Mouse (Mus musculus) embryonic fibroblast, embryonic 13.5 days (primary cell): ENCODE measurements around the gene Slc3a1. TPM values are rescaled to one million over a fixed set of nuclear protein-coding genes. Genes with fewer than 3 reads are reported as not detected.

Source experiments
- H3K27ac ChIP-seq: 2 replicates; pipeline ENCODE4 v1.5.1; 2012; ENCODE audit warnings: low read length, control low read depth, inconsistent platforms; ENCODE audit not compliant: insufficient read depth
- H3K4me1 ChIP-seq: 2 replicates; pipeline ENCODE4 v1.6.1; 2011; ENCODE audit warnings: low read length; ENCODE audit not compliant: control insufficient read depth, insufficient read depth
- H3K4me3 ChIP-seq: 2 replicates; pipeline ENCODE4 v1.5.1; 2011; ENCODE audit warnings: mild to moderate bottlenecking, control low read depth, low read length; ENCODE audit not compliant: insufficient read depth
- CTCF ChIP-seq: IDR thresholded peaks from 2 replicates; pipeline ENCODE4 v1.5.1; 2011; ENCODE audit warnings: mild to moderate bottlenecking, control low read depth, low read length, moderate library complexity, borderline replicate concordance; ENCODE audit not compliant: insufficient read depth
- POLR2A ChIP-seq: IDR thresholded peaks from 2 replicates; pipeline ENCODE4 v1.6.1; 2011; ENCODE audit warnings: low read depth, mild to moderate bottlenecking, control low read depth, low read length, moderate library complexity
- polyA plus RNA-seq: library from polyadenylated mRNA; stranded (reverse); fragments of >200 nt; gene quantifications from 2 replicates; pipeline ENCODE4 v1.2.4, GENCODE M21; 2011; ENCODE audit warnings: low read depth; ENCODE audit not compliant: missing spikeins, insufficient read length

Gene Slc3a1
- polyA plus RNA-seq, 1 experiment = not detected

DNA sequence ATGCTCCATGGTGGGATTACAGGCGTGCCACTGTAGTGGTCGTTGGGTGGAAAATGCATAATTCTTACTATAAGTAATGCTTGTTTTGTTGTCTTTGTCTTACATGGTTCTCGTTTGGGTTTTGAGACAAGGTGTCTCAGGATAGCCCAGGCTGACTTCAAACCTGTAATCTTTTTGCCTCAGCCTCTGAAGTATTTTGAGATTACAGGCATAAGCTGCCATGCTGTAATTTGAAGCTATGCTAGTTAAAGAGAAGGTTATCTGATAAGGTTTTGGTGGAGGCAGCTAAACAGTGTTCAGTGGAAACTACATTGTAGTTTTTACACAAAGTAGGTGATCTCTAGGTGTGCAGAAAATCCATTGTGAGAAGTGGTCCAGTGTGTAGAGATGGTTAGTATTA, 9.8 kb upstream of the Slc3a1 start:
- Histone ChIP-seq H3K4me1 (no peaks in the 10 kb centered on the region), H3K27ac (no peak overlapping the region), H3K4me3 (no peak overlapping the region)
- TF ChIP-seq CTCF = no peak
- no peak for TF ChIP-seq POLR2A

DNA sequence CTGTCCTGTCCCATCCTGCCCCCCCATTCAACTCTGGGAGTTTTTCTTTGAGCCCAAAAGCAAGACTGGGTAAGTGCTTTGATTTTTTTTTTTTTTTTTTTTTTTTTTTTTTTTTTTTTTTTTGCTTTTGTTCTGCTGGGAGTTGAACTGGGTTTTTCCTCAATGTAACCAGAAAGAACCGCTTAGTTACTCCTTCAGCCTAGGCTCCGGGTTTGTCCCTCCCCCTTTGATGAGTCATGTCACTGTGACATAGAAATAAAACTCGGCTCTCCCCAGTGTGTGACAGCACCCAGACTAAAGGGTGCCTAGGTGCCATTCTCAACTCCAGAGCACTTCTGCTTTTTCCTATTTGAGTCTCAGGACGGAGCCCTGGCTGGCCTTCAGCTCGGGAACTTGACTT, 9.4 kb upstream of the Slc3a1 start:
- TF ChIP-seq CTCF (no peak), POLR2A (no peak)
- H3K4me3 ChIP-seq = no peak overlapping the region
- H3K27ac ChIP-seq = no peak overlapping the region
- no peaks in the 10 kb centered on the region for H3K4me1 ChIP-seq

DNA sequence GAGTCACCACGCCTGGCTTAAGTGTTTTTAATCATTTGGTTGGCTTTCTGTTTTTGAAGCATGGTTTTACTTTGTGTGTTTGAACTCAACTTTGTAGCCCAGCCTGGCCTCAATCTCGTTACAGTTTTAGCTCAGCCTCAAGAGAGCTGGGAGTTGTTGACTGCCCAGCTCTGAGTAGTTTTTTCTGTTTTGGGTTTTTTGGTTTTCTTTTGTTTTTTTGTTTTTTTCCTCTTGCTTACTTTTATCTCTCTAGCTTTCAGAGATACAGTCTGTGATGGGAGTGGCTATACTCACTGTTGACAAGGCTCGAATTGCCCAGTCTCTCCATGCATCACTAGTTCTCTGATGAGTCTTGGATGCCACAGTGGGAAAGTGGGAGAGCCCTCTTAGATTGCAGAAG, 7.8 kb upstream of the Slc3a1 start:
- TF ChIP-seq POLR2A = no peak
- TF ChIP-seq CTCF = no peak
- H3K4me3 ChIP-seq = no peak overlapping the region
- no peaks in the 10 kb centered on the region for H3K4me1 ChIP-seq
- H3K27ac ChIP-seq = no peak overlapping the region

DNA sequence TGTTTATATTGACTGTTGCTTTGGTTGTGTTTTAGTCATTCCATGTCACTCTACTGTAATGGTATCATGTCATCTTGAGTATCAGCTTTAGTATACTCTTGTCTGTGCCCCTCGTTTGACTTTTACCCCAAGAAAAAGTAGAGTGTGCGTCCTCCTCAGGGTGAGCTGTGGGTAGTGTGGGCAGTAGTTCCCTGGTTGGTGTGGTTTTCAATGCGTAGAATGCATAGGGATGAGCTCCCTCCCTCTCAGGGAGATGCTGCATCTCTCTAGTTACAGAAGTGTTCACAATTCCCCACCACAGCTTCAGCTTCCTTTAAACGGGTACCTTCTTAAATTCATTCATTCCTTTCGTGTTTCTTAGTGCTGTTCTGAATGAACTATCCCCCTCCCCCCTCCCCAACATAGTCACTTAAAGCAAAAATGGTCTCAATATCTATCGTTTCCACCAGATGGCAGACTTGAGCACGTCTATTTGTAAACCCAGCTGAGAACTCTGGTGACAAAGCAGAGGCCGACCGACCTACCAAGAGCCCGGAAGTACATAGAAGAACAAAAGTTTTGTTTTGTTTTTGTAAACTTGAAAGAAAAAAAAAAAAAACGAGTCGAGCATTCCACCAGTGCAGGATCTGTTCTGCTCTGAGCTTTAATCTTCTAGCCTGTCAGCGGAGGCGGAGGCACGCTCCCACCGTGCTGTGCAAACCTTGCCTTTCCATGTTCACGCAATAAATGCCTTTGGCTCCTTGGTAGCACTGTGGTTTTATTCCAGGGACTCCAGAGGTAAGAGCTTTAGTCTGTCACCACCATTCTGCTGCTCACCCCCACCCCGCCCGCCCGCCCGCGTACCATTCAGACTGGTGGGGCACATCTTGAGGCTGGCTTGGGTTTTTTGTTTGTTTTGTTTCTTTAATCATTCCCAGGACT, 4.7 kb upstream of the Slc3a1 start:
- Histone ChIP-seq H3K4me1 (no peaks in the 10 kb centered on the region), H3K27ac (no peak overlapping the region), H3K4me3 (no peak overlapping the region)
- TF ChIP-seq CTCF = no peak
- no peak for TF ChIP-seq POLR2A

DNA sequence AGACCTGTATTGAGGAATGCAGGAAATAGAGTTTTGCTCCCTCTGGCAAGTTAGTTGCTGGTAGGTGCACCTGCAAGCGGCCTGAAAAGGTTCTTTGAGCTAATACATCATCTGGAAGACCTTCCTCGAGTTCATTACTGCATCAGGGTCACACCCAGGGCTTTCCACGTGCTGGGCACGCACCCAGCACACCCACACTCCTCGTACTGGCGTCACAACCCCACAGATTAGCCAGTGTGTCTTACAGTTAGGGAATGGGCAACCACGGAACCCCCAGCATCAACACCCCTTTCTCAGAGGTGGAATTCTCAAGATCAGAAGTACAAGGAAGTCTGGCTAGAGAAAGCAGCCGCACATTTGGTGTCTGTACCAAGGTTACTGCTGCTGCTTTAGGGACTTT, 3.9 kb upstream of the Slc3a1 start:
- TF ChIP-seq CTCF = no peak
- no peak for TF ChIP-seq POLR2A
- H3K27ac ChIP-seq = no peak overlapping the region
- H3K4me1 ChIP-seq = no peaks in the 10 kb centered on the region
- no peak overlapping the region for H3K4me3 ChIP-seq

DNA sequence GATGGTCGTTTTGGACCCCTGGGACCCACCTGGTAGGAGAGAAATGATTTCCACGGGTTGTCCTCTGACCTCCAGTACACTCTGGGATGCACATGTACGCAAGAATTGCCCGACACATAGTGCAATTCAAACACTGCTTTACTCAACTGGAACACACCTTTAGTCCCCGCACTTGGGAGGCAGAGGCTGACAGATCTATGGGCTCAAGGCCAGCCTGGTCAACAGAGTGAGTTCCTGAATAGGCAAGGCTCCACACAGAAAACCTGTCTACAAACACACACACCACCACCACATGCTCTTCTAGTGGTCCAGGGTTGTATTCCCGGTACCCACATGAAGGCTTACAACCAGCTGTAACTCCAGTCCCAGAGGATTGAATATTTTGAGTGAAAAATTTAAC, 3.0 kb upstream of the Slc3a1 start:
- Histone ChIP-seq H3K4me3 (no peak overlapping the region), H3K27ac (no peak overlapping the region), H3K4me1 (no peaks in the 10 kb centered on the region)
- TF ChIP-seq POLR2A (no peak), CTCF (no peak)

DNA sequence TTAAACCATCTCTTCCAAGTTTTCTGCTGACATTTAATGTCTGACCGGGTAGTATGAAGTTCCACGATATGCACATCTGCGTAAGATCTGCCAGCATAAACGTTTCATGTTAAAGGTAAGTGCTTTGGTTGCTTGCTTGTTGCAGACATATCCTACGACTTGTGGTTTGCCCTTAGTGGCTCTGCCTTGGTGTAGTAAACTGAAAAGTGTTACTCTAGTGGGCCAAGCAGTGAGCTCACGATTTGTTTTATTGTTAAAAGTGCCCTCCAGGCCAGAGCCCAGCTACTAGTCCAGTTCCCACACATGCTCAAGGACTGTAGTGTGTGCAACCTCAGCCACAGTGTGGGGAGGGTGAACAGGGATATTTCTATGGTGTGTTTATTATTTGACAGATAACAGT, 1.7 kb upstream of the Slc3a1 start:
- no peaks in the 10 kb centered on the region for H3K4me1 ChIP-seq
- TF ChIP-seq POLR2A (no peak), CTCF (no peak)

DNA sequence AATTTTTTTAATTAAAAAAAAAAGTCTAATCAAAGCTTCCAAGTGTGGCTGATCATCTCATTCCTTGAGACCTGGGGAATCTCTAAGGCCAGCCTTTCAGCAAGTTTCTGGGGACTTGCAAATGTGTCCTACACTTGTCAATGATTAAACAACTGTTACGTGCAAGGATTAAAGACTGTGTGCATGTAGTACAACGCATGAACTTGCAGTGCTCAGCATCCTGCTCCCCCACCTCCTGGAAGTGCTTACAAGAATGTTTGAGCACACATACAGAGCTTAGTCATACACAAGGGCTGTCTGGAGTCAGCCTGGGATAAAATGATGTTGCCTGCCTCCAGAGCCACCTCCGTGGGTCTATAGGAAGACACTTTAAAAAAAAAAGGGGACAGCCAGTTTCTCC, 929 bp upstream of the Slc3a1 start:
- no peaks in the 10 kb centered on the region for H3K4me1 ChIP-seq
- no peak for TF ChIP-seq CTCF
- no peak for TF ChIP-seq POLR2A
- H3K4me3 ChIP-seq = no peak overlapping the region
- H3K27ac ChIP-seq = no peak overlapping the region

More for the DNA sequence above, 1.7 kb upstream of the Slc3a1 start:
- H3K4me3 ChIP-seq = no peak overlapping the region
- H3K27ac ChIP-seq = no peak overlapping the region

DNA sequence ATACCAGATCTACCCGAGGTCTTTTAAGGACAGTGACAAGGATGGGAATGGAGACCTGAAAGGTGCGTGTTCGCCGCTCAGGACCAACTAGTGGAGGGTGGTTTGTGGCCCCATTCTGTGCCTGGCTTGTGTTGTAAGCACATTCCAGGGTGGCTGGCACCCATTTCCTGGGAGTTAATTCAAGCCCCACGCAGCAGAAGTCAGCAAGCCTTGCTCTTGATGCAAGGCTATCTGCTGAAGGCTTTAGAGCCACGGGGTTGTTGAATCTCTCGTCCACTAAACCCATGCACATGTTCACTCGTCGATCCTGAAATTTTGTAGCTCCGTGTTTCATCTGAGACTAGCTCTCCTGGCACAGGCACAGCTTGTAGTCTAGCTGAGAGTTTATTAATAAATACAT, 621 bp downstream of the Slc3a1 start:
- Histone ChIP-seq H3K4me1 (no peaks in the 10 kb centered on the region), H3K4me3 (no peak overlapping the region), H3K27ac (no peak overlapping the region)
- no peak for TF ChIP-seq CTCF
- TF ChIP-seq POLR2A = no peak

DNA sequence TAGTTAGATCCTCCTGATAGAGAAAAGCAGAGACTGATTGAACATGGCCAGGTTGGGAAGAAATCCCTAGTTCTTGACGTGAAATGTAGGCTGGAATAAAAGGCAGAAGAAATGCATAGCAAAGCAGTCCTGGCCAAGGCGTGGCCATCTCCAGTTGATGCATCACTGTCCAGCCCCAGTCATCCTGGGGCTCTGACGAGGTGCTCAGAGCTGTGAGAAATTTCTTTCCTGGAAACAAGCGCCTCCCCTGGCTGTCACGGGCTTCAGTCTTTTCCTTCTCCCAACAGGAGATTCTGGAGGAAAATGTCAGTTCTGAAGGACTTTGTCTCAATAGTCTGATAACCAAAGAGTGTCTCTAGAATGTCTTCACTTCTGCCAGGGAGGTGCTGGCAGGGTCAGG, 2.5 kb downstream of the Slc3a1 start:
- Histone ChIP-seq H3K4me3 (no peak overlapping the region), H3K27ac (no peak overlapping the region), H3K4me1 (no peaks in the 10 kb centered on the region)
- no peak for TF ChIP-seq CTCF
- no peak for TF ChIP-seq POLR2A
